Mouse (Mus musculus) kidney, adult 2 months (tissue): ENCODE results near the gene Slc22a21.

Experiments
- CTCF ChIP-seq: fragments of 200-500 bp; conservative IDR thresholded peaks from 2 replicates; pipeline ENCODE4 v1.5.1; 2011; ENCODE audit warnings: low read depth, mild to moderate bottlenecking, control low read depth, low read length, moderate library complexity, mixed read lengths; ENCODE audit not compliant: insufficient read depth, insufficient read length
- POLR2A ChIP-seq: fragments of 200-500 bp; IDR thresholded peaks from one replicate; pipeline ENCODE4 v1.6.1; 2011; ENCODE audit warnings: low read depth, low read length, control low read depth

- no peak for TF ChIP-seq CTCF
- no peak for TF ChIP-seq POLR2A
These were observed 51.5 kb downstream of the Slc22a21 start for GRCm38 (mm10) chr11:53928585-53928984.
